Mouse (Mus musculus) stomach, embryonic 15.5 days (tissue): ENCODE measurements around the gene Mnd1. TPM values are rescaled to one million over a fixed set of nuclear protein-coding genes. Genes with fewer than 3 reads are reported as not detected.
A peak's percentile ranks its signal among the peaks of the same experiment; 100 is the strongest.

Experiments
- ATAC-seq: fragments of 200-750 bp; cut with Nextera tagmentation; 2 replicates; pipeline ENCODE4 v1.8.0; 2017; ENCODE audit warnings: low read depth, moderate number of reproducible peaks, moderate TSS enrichment; ENCODE audit not compliant: insufficient read depth, low FRiP score
- H3K27ac ChIP-seq: fragments of 300-500 bp; sonication (generic); 2 replicates; pipeline ENCODE4 v1.5.1; 2015; ENCODE audit warnings: mild to moderate bottlenecking, inconsistent platforms
- H3K27me3 ChIP-seq: fragments of 300-500 bp; sonication (generic); replicated peaks from 2 replicates; pipeline ENCODE4 v1.6.1; 2015; ENCODE audit warnings: inconsistent platforms
- H3K36me3 ChIP-seq: fragments of 300-500 bp; sonication (generic); 2 replicates; pipeline ENCODE4 v1.6.1; 2015; ENCODE audit warnings: inconsistent platforms
- H3K4me1 ChIP-seq: fragments of 300-500 bp; sonication (generic); 2 replicates; pipeline ENCODE4 v1.6.1; 2015; ENCODE audit warnings: inconsistent platforms
- H3K4me2 ChIP-seq: fragments of 300-500 bp; sonication (generic); 2 replicates; pipeline ENCODE4 v1.6.1; 2015; ENCODE audit warnings: mild to moderate bottlenecking, inconsistent platforms
- H3K4me3 ChIP-seq: fragments of 300-500 bp; sonication (generic); replicated peaks from 2 replicates; pipeline ENCODE4 v1.5.1; 2015; ENCODE audit warnings: inconsistent platforms
- H3K9ac ChIP-seq: fragments of 300-500 bp; sonication (generic); 2 replicates; pipeline ENCODE4 v1.6.1; 2015; ENCODE audit warnings: inconsistent platforms
- H3K9me3 ChIP-seq: fragments of 300-500 bp; sonication (generic); 2 replicates; pipeline ENCODE4 v1.6.1; 2016; ENCODE audit warnings: inconsistent platforms
- WGBS: fragments of 180-500 bp; shearing (Covaris S2); methylation state at CpG from one replicate; pipeline ENCODE4 v1.1.7; 2015; 5-methylcytosine and 5-hydroxymethylcytosine counted together
- polyA plus RNA-seq: library from polyadenylated mRNA; unstranded; fragments of >200 nt; fragmentation: Nextera tagmentation; extraction: Ambion mirVana; gene quantifications from 2 replicates; pipeline ENCODE4 v1.2.1, GENCODE M21; 2015

Mnd1 gene
- polyA plus RNA-seq, 1 experiment from 2014 or later = 12.7 TPM

DNA sequence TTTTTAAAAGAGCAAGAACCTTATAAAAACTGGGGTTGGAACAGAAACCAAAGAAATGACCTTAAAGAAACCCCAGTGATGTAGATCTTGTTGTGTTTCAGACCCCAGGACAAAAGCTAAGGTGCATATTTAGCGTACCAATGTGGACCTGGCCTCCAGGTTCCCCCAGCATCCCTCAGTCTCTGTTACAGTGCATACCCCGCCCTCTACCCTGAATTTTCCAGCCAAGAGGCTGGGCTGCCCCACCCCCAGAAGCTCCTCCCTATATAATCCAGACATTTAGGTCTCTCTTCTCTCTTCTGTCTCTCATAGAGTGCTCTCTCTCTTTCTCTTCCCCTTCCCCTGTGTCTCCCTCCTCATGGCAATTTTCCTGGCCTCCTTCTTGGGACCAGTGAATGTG, 24.7 kb upstream of the Mnd1 start:
- H3K9me3 ChIP-seq = no peaks in the 10 kb centered on the region
- H3K27me3 ChIP-seq = no peaks in the 10 kb centered on the region
- no peak for ATAC-seq
- no peaks in the 10 kb centered on the region for H3K4me1 ChIP-seq
- no peak overlapping the region for H3K27ac ChIP-seq
- H3K4me2 ChIP-seq = no peak overlapping the region
- no peak overlapping the region for H3K9ac ChIP-seq
- 77% methylated on average over 2 of the region's 2 CpGs for WGBS
- H3K36me3 ChIP-seq = no peaks in the 10 kb centered on the region
- H3K4me3 ChIP-seq = no peak overlapping the region

DNA sequence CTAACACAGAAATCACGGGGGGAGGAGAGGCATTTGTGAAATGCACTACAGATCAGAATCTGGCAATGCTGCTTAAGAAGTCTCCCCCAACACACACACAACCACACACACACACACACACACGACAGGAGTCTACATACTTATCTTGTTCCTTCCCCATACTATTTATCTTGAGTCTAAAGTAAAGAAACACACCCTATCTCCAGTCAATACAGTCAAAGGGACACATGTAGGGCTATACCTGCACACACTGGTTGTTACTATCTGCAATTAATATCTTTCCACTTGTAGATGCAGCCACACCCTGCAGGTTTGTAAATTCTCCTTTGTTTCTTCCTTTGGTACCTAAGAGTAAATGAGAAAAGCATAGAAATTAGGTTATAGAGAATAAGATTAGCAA, 22.2 kb upstream of the Mnd1 start:
- H3K4me2 ChIP-seq = no peak overlapping the region
- no peaks in the 10 kb centered on the region for H3K9me3 ChIP-seq
- H3K4me3 ChIP-seq = no peak overlapping the region
- no peak overlapping the region for H3K9ac ChIP-seq
- WGBS = 55% methylated on average over 2 of the region's 2 CpGs
- no peaks in the 10 kb centered on the region for H3K27me3 ChIP-seq
- H3K36me3 ChIP-seq = no peaks in the 10 kb centered on the region
- H3K4me1 ChIP-seq = no peaks in the 10 kb centered on the region
- no peak overlapping the region for H3K27ac ChIP-seq
- ATAC-seq = peak; percentile 75; the same call in 1 of the 2 replicates

- 0 out of 2 replicates have a peak, but pooled peaks cover 3% of the 10 kb centered on the region for H3K4me1 ChIP-seq
- no peak overlapping the region for H3K9ac ChIP-seq
- no peaks in the 10 kb centered on the region for H3K27me3 ChIP-seq
- H3K4me2 ChIP-seq = no peak overlapping the region
- H3K27ac ChIP-seq = no peak overlapping the region
- no peak overlapping the region for H3K4me3 ChIP-seq
- 54% methylated on average over 7 of the region's 7 CpGs for WGBS
- peak; percentile 76; the same call in 1 of the 2 replicates for ATAC-seq
- H3K36me3 ChIP-seq = no peaks in the 10 kb centered on the region
- no peaks in the 10 kb centered on the region for H3K9me3 ChIP-seq
Observed at GRCm38 (mm10) chr3:84175337-84176315, 20.0 kb upstream of the Mnd1 start.

DNA sequence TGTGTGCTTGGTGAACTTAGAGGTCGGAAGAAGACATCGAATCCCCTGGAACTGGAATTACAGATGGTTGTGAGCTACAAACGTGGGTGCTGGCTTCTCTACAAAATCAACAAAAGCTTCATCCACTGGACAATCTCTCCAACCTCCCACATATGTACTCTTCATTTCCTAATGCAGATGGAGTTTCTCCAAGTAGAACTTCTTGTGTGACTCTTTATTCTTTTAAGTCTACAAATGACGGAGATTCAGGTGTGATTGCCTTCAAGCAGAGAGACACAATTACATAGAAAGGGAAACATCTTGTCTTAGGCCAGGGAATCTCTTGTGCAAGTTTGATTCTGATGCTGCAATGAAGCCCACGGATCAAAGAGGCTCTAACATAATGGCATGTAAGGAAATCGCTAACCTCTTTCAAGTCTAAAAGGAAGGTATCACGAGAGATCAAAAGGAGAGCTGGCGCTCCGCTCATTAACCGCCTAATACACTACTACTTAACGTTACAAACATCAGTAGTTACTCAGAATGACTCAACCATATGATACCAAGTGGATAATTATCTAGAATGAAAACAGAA, 18.1 kb upstream of the Mnd1 start, which contains the start of gene Gm6525:
Gene Gm6525 (plus strand): TSS at position 524 of the 574 bp plus-strand sequence.
- H3K4me2 ChIP-seq = no peak within 1 kb of the TSS
- no peak within 1 kb of the TSS for H3K9ac ChIP-seq
- no peak within 1 kb of the TSS for H3K27ac ChIP-seq
- 0 out of 2 replicates have a peak, but pooled peaks cover 3% of the 10 kb centered on the region for H3K4me1 ChIP-seq
- WGBS = 84% methylated on average over 11 of the region's 11 CpGs
- H3K36me3 ChIP-seq = no peaks in the 10 kb centered on the region
- H3K27me3 ChIP-seq = no peaks in the 10 kb centered on the region
- no peak for ATAC-seq
- H3K4me3 ChIP-seq = no peak within 1 kb of the TSS
- no peaks in the 10 kb centered on the region for H3K9me3 ChIP-seq

DNA sequence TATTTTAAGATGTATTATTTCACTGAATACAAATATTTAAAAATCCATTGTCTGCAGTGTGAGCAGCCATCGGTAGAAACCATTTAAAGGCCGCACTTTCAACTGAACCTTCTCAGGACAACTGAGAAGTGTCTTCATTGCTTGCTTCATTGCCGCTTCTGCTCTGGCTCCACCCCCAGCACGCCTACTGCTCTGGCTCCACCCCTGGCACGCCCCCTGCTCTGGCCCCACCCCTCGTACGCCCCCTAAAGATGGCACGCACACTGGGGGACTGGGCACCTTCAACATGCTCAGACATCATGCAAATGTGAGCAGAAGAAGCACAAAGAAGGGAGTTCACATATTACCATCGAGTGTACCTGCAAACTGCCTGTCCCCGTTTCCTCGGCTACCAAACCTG, 16.8 kb upstream of the Mnd1 start:
- Histone ChIP-seq H3K27me3 (no peaks in the 10 kb centered on the region), H3K4me3 (no peak overlapping the region), H3K36me3 (no peaks in the 10 kb centered on the region), H3K4me2 (no peak overlapping the region), H3K4me1 (0 out of 2 replicates have a peak, but pooled peaks cover 3% of the 10 kb centered on the region), H3K27ac (no peak overlapping the region), H3K9ac (no peak overlapping the region), H3K9me3 (no peaks in the 10 kb centered on the region)
- 36% methylated on average over 11 of the region's 11 CpGs for WGBS
- no peak for ATAC-seq

DNA sequence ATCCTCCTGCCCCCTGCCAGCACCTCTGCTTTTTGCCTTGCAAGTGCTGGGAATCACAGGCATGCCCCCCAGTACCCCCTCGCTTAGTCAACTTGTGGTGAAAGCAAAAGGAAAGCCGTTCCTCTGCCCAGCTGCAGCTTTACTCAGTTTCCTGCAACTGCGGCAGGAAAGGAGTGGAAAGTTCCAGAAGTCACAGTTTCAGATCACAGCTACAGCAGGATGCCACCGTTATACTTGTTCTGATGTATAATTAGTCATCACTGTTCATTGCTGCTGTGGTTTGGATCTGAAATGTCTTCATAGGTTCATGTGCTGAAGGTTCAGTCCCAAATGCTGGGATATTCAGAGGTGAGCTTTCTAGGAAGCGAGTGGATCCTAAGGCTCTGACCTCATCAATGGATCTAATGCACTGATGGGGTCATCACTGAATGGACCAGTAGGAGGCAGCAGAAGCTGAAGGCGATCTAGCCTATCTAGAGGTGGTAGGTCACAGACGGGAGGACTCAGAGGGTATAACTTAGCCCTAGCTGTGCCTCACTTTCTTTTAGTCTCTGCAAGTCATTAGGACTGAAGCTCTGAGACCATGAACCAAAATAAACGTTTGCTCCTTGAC, 13.9 kb upstream of the Mnd1 start:
- H3K4me3 ChIP-seq = no peak overlapping the region
- WGBS = 75% methylated on average over 8 of the region's 8 CpGs
- no peaks in the 10 kb centered on the region for H3K27me3 ChIP-seq
- H3K27ac ChIP-seq = no peak overlapping the region
- ATAC-seq = no peak
- 0 out of 2 replicates have a peak, but pooled peaks cover 3% of the 10 kb centered on the region for H3K4me1 ChIP-seq
- 0 out of 2 replicates have a peak, but pooled peaks cover 4% of the 10 kb centered on the region for H3K36me3 ChIP-seq
- no peak overlapping the region for H3K4me2 ChIP-seq
- no peak overlapping the region for H3K9ac ChIP-seq
- H3K9me3 ChIP-seq = no peaks in the 10 kb centered on the region

GRCm38 (mm10) chr3:84168943-84169342, 13.4 kb upstream of the Mnd1 start:
- Histone ChIP-seq H3K27ac (no peak overlapping the region), H3K9me3 (no peaks in the 10 kb centered on the region), H3K9ac (no peak overlapping the region), H3K4me2 (no peak overlapping the region), H3K4me3 (no peak overlapping the region), H3K4me1 (0 out of 2 replicates have a peak, but pooled peaks cover 3% of the 10 kb centered on the region), H3K36me3 (0 out of 2 replicates have a peak, but pooled peaks cover 4% of the 10 kb centered on the region), H3K27me3 (no peaks in the 10 kb centered on the region)
- ATAC-seq = no peak
- WGBS = 82% methylated on average over 6 of the region's 6 CpGs

DNA sequence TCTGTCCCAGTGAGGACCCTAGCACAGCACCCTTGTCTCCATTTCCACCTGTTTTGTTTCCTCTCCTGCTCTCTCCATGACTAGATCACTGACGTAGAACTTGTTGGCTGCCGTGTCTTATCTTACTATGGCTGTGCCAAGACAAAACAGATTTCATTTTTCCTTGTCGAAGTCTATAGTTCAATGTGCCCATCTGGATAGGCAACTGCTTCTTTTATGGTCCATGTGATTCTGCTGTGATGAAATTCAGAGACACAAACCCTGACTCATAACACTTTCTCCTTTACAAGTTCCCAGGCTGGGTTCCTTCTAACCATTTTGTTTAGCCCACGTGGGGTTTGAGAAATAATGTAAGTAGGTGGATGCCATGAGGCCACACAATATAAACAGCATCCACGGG, 10.5 kb upstream of the Mnd1 start:
- 83% methylated on average over 5 of the region's 5 CpGs for WGBS
- Histone ChIP-seq H3K27me3 (no peaks in the 10 kb centered on the region), H3K4me3 (no peak overlapping the region), H3K4me1 (no peaks in the 10 kb centered on the region), H3K9me3 (no peaks in the 10 kb centered on the region), H3K9ac (no peak overlapping the region), H3K27ac (no peak overlapping the region), H3K4me2 (no peak overlapping the region), H3K36me3 (0 out of 2 replicates have a peak, but pooled peaks cover 4% of the 10 kb centered on the region)
- ATAC-seq = no peak

DNA sequence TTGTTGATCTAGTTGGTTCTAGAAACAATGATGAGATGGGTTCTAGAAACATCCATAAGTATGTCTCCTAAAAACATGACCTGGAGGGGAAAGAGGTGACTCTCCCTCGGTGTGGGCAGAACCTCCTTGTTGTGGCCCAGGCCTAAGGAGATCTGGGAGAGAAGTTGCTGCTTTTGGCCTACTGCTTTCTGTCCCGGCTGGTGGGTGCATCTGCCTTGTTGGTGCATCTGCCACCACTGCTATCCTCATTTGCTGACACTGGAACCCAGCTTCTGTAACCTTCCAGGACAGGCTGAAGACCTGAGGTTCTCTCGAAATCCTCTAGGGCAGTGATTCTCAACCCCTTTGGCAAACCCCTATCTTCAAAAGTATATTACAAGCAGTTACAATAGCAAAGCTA, 9.8 kb upstream of the Mnd1 start:
- Histone ChIP-seq H3K9me3 (no peaks in the 10 kb centered on the region), H3K4me2 (no peak overlapping the region), H3K27me3 (no peaks in the 10 kb centered on the region), H3K36me3 (0 out of 2 replicates have a peak, but pooled peaks cover 4% of the 10 kb centered on the region), H3K9ac (no peak overlapping the region), H3K4me3 (no peak overlapping the region), H3K27ac (no peak overlapping the region), H3K4me1 (no peaks in the 10 kb centered on the region)
- WGBS = 96% methylated on average over 3 of the region's 3 CpGs
- no peak for ATAC-seq

DNA sequence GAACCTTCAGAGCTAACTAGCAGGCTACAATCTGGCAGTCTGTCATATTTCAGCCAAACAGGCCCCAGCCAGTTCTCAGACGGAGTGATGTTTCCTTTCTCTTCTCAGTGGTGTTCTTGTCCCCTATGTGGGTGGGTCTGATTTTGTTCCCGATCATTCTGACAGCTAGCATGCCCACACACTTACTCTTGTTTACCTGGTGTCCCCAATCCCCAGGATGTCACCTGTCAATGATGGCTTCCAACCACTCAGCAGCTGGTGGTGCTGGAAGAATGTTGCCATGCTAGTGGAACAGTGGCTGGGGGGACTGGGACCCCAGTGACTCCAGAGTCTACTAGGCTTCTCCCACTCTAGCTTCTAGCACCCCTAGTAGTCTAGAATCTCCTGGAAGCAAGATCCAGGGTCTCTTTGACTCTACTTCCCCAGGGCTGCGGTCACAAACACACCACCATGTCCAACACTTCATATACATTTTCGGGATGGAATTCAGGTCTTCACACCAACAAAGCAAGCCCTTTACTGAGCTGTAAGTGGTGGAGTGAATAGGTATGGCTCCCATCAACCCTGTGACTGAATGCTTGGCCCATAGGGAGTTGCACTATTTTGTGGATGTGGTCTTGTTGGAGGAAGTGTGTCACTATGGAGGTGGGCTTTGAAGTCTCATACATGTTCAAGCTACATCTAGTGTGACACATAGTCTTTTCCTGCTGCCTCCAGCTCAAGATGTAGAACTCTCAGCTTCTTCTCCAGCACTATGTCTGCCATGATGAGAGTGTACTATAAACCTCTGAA, 2.2 kb upstream of the Mnd1 start:
- Histone ChIP-seq H3K9me3 (no peaks in the 10 kb centered on the region), H3K9ac (no peak overlapping the region), H3K4me3 (no peak overlapping the region), H3K36me3 (no peaks in the 10 kb centered on the region), H3K4me2 (no peak overlapping the region), H3K27me3 (no peaks in the 10 kb centered on the region), H3K27ac (no peak overlapping the region), H3K4me1 (peaks cover 4% of the 10 kb centered on the region; the same call in 1 of the 2 replicates)
- 82% methylated on average over 4 of the region's 4 CpGs for WGBS
- no peak for ATAC-seq

DNA sequence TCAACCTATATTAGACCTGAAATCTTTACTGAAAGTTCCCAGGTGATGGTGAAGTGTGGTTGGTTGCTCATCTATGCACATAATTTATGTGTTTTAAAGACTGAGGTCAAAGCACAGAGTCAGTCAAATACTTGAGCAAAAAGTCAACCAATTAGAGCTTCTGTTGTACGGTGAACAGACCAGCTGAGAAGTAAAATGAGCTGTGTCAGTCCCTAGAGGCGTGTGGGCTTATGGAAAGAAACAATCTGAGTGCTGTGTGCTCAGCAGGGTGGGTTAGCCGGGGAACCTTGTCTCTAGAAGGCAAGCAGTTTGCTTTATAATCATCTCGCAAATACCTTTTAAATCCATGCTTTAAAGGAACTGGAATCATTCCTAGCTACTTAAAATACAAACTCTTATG, 1.4 kb upstream of the Mnd1 start:
- no peak overlapping the region for H3K4me2 ChIP-seq
- ATAC-seq = no peak
- no peaks in the 10 kb centered on the region for H3K27me3 ChIP-seq
- no peak overlapping the region for H3K27ac ChIP-seq
- 47% methylated on average over 4 of the region's 4 CpGs for WGBS
- no peaks in the 10 kb centered on the region for H3K36me3 ChIP-seq
- H3K4me1 ChIP-seq = peaks cover 4% of the 10 kb centered on the region; the same call in 1 of the 2 replicates
- H3K9ac ChIP-seq = no peak overlapping the region
- H3K4me3 ChIP-seq = no peak overlapping the region
- no peaks in the 10 kb centered on the region for H3K9me3 ChIP-seq
